ENCODE assay signal across 17 mouse cellular contexts in the genomic region with DNA sequence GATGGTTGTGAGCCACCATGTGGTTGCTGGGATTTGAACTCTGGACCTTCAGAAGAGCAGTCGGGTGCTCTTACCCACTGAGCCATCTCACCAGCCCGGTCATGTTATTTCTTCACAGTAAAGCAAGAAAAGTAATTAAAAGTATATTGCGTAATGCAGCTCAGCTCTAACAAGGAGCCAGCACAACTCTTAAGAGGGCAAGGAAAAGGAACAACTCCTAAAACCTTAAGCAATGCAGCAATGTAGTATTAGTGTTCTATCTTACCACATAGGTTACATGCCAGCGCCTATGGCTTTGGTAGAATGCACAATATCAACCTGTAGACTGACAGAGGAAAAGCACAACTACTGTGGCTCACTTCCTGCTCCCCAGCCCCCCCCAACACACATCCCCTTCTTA. TPM values are rescaled to one million over a fixed set of nuclear protein-coding genes. Genes with fewer than 3 reads are reported as not detected.
DNase-seq lines count a peak whose midpoint lies in the region; ATAC-seq and TF ChIP-seq lines count a peak whose summit lies in the region.
"Had no signal": no experiment of that assay in that cellular context is flagged by ENCODE, and none has a peak within 500 bp of the region (broad histone marks: within the 10 kb centered on the region; RNA-seq: fewer than 3 reads in every experiment).

No protein-coding gene starts in this region.

- no peak overlapping the region for H3K9ac ChIP-seq in heart, adult 2 months (ENCODE audit: low read depth, low read length)
- no peak overlapping the region for H3K9ac ChIP-seq in heart, embryonic 12.5 days
- no peak overlapping the region for H3K9ac ChIP-seq in kidney, embryonic 16.5 days (replicated peaks; ENCODE audit: low read length)
- H3K9ac ChIP-seq: lung, embryonic 15.5 days; midbrain, embryonic 13.5 days; neural tube, embryonic 13.5 days had no signal

- H3K27ac ChIP-seq in heart, adult 2 months = no peak overlapping the region
- no peak overlapping the region for H3K27ac ChIP-seq in heart, embryonic 12.5 days (ENCODE audit: poor library complexity, severe bottlenecking)
- no peak overlapping the region for H3K27ac ChIP-seq in kidney, embryonic 16.5 days (ENCODE audit: low read length)
- H3K27ac ChIP-seq in thymus, adult 2 months (ENCODE audit: control insufficient read depth, insufficient read depth, low read length) = no peak overlapping the region
- H3K27ac ChIP-seq: lung, embryonic 15.5 days; midbrain, embryonic 13.5 days; neural tube, embryonic 13.5 days had no signal

- DNase-seq in heart, adult 2 months = no peak
- no peak for DNase-seq in kidney, postnatal 25 days
- peak; percentile 16 for DNase-seq in thymus, postnatal 4 days
- no peak for DNase-seq in thymus, adult 2 months
- DNase-seq in left cerebral cortex, adult 8-10 months (ENCODE audit: low spot score in 2 of 2) = no peak
- DNase-seq in embryo, embryonic 11 days = no peak
- DNase-seq: B cell, adult 2 months; cerebellum, adult 18-20 months; gastrocnemius, postnatal 25 days; spleen, adult 18-20 months had no signal

- no peak overlapping the region for H3K4me3 ChIP-seq in heart, adult 2 months
- H3K4me3 ChIP-seq in heart, embryonic 12.5 days = no peak overlapping the region
- H3K4me3 ChIP-seq in kidney, embryonic 16.5 days (ENCODE audit: low read length) = no peak overlapping the region
- H3K4me3 ChIP-seq in thymus, adult 2 months (ENCODE audit: control insufficient read depth, insufficient read depth, low read length) = no peak overlapping the region
- H3K4me3 ChIP-seq: erythroblast, embryonic 14.5 days; lung, embryonic 15.5 days; midbrain, embryonic 13.5 days; neural tube, embryonic 13.5 days had no signal

- TF ChIP-seq CTCF in heart, adult 2 months (IDR thresholded peaks at IDR 0.05) = peak; percentile 30; the same call in 1 of the 2 replicates
- no peak for TF ChIP-seq CTCF in thymus, adult 2 months (IDR thresholded peaks at IDR 0.05; ENCODE audit: borderline replicate concordance, control insufficient read depth, extremely low read depth, insufficient read depth, low read length, poor library complexity)

- TF ChIP-seq EP300 in heart, adult 2 months (IDR thresholded peaks at IDR 0.05; ENCODE audit: insufficient read depth, low read depth, low read length) = no peak

- TF ChIP-seq POLR2A in heart, adult 2 months (IDR thresholded peaks at IDR 0.05; ENCODE audit: insufficient read depth, low read depth, low read length) = no peak
- no peak for TF ChIP-seq POLR2A in thymus, adult 2 months (IDR thresholded peaks at IDR 0.05; ENCODE audit: control insufficient read depth, extremely low read depth, insufficient read depth, low read length, poor library complexity)

- H3K36me3 ChIP-seq in heart, adult 2 months (ENCODE audit: control insufficient read depth, insufficient read depth, low read length) = peaks cover 17% of the 10 kb centered on the region
- H3K36me3 ChIP-seq in heart, embryonic 12.5 days = peaks cover 23% of the 10 kb centered on the region
- peaks cover 20% of the 10 kb centered on the region for H3K36me3 ChIP-seq in kidney, embryonic 16.5 days (ENCODE audit: insufficient read depth, low read length)
- no peaks in the 10 kb centered on the region for H3K36me3 ChIP-seq in thymus, adult 2 months (ENCODE audit: control insufficient read depth, insufficient read depth, low read length)

- peaks cover 9% of the 10 kb centered on the region for H3K4me1 ChIP-seq in heart, adult 2 months (ENCODE audit: control insufficient read depth, insufficient read depth, low read length)
- H3K4me1 ChIP-seq in heart, embryonic 12.5 days (replicated peaks) = peaks cover 24% of the 10 kb centered on the region
- H3K4me1 ChIP-seq in kidney, embryonic 16.5 days (ENCODE audit: insufficient read depth, low read length) = peaks cover 24% of the 10 kb centered on the region
- H3K4me1 ChIP-seq in thymus, adult 2 months (replicated peaks; ENCODE audit: control insufficient read depth, insufficient read depth, low read length) = peaks cover 13% of the 10 kb centered on the region

- H3K79me2 ChIP-seq in heart, adult 2 months (replicated peaks; ENCODE audit: control insufficient read depth, insufficient read depth, low read length) = no peaks in the 10 kb centered on the region

- H3K9me3 ChIP-seq in heart, embryonic 12.5 days (replicated peaks) = 0 out of 2 replicates have a peak, but pooled peaks cover 4% of the 10 kb centered on the region
- peaks cover 8% of the 10 kb centered on the region; the same call in 1 of the 2 replicates for H3K9me3 ChIP-seq in kidney, embryonic 16.5 days (ENCODE audit: low read length)
- H3K9me3 ChIP-seq: lung, embryonic 15.5 days; midbrain, embryonic 13.5 days; neural tube, embryonic 13.5 days had no signal

- intact Hi-C loops in heart, adult 2 months (cut with DNase I) = no loop called here

- ATAC-seq in heart, embryonic 12.5 days (ENCODE audit: insufficient number of reproducible peaks, low FRiP score) = no peak
- no peak for ATAC-seq in kidney, embryonic 16.5 days (ENCODE audit: low FRiP score, low TSS enrichment)
- ATAC-seq: inflammation-experienced regulatory T-cells, adult 6 months; midbrain, embryonic 13.5 days had no signal

- 96% methylated on average over 4 of the region's 4 CpGs for WGBS in heart, adult 2 months
- 94% methylated on average over 4 of the region's 4 CpGs for WGBS in heart, embryonic 12.5 days
- 90% methylated on average over 4 of the region's 4 CpGs for WGBS in kidney, embryonic 16.5 days
- WGBS in thymus, adult 2 months = 97% methylated on average over 4 of the region's 4 CpGs

- H3K4me2 ChIP-seq in heart, embryonic 12.5 days = no peak overlapping the region
- H3K4me2 ChIP-seq in kidney, embryonic 16.5 days (replicated peaks; ENCODE audit: low read depth, low read length) = peak overlapping the region; percentile 11; the same call in 1 of the 2 replicates

- H3K27me3 ChIP-seq in heart, adult 2 months (ENCODE audit: control insufficient read depth, insufficient read depth, low read length) = no peaks in the 10 kb centered on the region
- H3K27me3 ChIP-seq in heart, embryonic 12.5 days (replicated peaks) = no peaks in the 10 kb centered on the region
- H3K27me3 ChIP-seq in kidney, embryonic 16.5 days (ENCODE audit: insufficient read depth, low read length) = no peaks in the 10 kb centered on the region
- no peaks in the 10 kb centered on the region for H3K27me3 ChIP-seq in thymus, adult 2 months (ENCODE audit: control insufficient read depth, insufficient read depth, low read length)
- H3K27me3 ChIP-seq: lung, embryonic 15.5 days; midbrain, embryonic 13.5 days had no signal

RNA-seq across cellular contexts. Expression of a gene that starts 2.9 kb away (rescaled TPM):
- total RNA-seq in heart, adult 2 months (2021) = 1 to 10 TPM; 8.6 to 9.1 TPM
- polyA plus RNA-seq in heart, adult 2 months (2012; rRNA removed) = 4.6 and 11.1 TPM in 2 replicates
- 13.5 and 13.7 TPM in 2 replicates for polyA plus RNA-seq in heart, embryonic 12.5 days (2016; fragmentation: Nextera tagmentation; extraction: Ambion mirVana)
- 23.9 and 26.2 TPM in 2 replicates for polyA plus RNA-seq in kidney, embryonic 16.5 days (2015; fragmentation: Nextera tagmentation; extraction: Ambion mirVana)
- 6.9 and 7.0 TPM in 2 replicates for polyA plus RNA-seq in thymus, adult 2 months (2012; rRNA removed)
- total RNA-seq in left cerebral cortex, adult 8-10 months (2022) = 10 to 100 TPM; 17.6 to 19.9 (median 18.6) TPM

RNA-seq across cellular contexts. Expression of a gene that starts 3.1 kb away (rescaled TPM):
- 10 to 100 TPM; 10.8 to 11.5 TPM for total RNA-seq in heart, adult 2 months (2021)
- 6.2 and 9.9 TPM in 2 replicates for polyA plus RNA-seq in heart, adult 2 months (2012; rRNA removed)
- polyA plus RNA-seq in heart, embryonic 12.5 days (2016; fragmentation: Nextera tagmentation; extraction: Ambion mirVana) = 15.1 and 17.4 TPM in 2 replicates
- polyA plus RNA-seq in kidney, embryonic 16.5 days (2015; fragmentation: Nextera tagmentation; extraction: Ambion mirVana) = 26.3 and 28.4 TPM in 2 replicates
- 13.3 and 14.9 TPM in 2 replicates for polyA plus RNA-seq in thymus, adult 2 months (2012; rRNA removed)
- 1 to 10 TPM; 7.1 to 9.8 (median 7.4) TPM for total RNA-seq in left cerebral cortex, adult 8-10 months (2022)

RNA-seq across cellular contexts. Expression of a gene that starts 27.8 kb away (rescaled TPM):
- not detected for total RNA-seq in heart, adult 2 months (2021)
- 0.04 TPM in 1 of 2 replicates, not detected in the other for polyA plus RNA-seq in heart, adult 2 months (2012; rRNA removed)
- not detected in 2 replicates for polyA plus RNA-seq in heart, embryonic 12.5 days (2016; fragmentation: Nextera tagmentation; extraction: Ambion mirVana)
- polyA plus RNA-seq in kidney, embryonic 16.5 days (2015; fragmentation: Nextera tagmentation; extraction: Ambion mirVana) = 0.28 and 0.30 TPM in 2 replicates
- 0.34 and 0.38 TPM in 2 replicates for polyA plus RNA-seq in thymus, adult 2 months (2012; rRNA removed)
- under 1 TPM in 2 of 4 experiments, not detected in 2; 0.30 to 0.35 TPM for total RNA-seq in left cerebral cortex, adult 8-10 months (2022)
- total RNA-seq: gastrocnemius, postnatal 25 days had no signal
- polyA plus RNA-seq: erythroblast, embryonic 14.5 days; inflammation-experienced regulatory T-cells, adult 6 months; midbrain, embryonic 13.5 days had no signal

RNA-seq across cellular contexts. Expression of a gene that starts 33.1 kb away (rescaled TPM):
- 10 to 100 TPM; 13.7 to 14.3 TPM for total RNA-seq in heart, adult 2 months (2021)
- 18.5 and 22.8 TPM in 2 replicates for polyA plus RNA-seq in heart, adult 2 months (2012; rRNA removed)
- polyA plus RNA-seq in heart, embryonic 12.5 days (2016; fragmentation: Nextera tagmentation; extraction: Ambion mirVana) = 45.2 and 46.4 TPM in 2 replicates
- 56.9 and 69.4 TPM in 2 replicates for polyA plus RNA-seq in kidney, embryonic 16.5 days (2015; fragmentation: Nextera tagmentation; extraction: Ambion mirVana)
- 113 and 114 TPM in 2 replicates for polyA plus RNA-seq in thymus, adult 2 months (2012; rRNA removed)
- 10 to 100 TPM; 34.4 to 39.3 (median 34.7) TPM for total RNA-seq in left cerebral cortex, adult 8-10 months (2022)

RNA-seq across cellular contexts. Expression of a gene that starts 33.6 kb away (rescaled TPM):
- 1 to 10 TPM; 5.2 to 6.4 TPM for total RNA-seq in heart, adult 2 months (2021)
- polyA plus RNA-seq in heart, adult 2 months (2012; rRNA removed) = 2.0 and 2.3 TPM in 2 replicates
- polyA plus RNA-seq in heart, embryonic 12.5 days (2016; fragmentation: Nextera tagmentation; extraction: Ambion mirVana) = 6.8 and 7.9 TPM in 2 replicates
- polyA plus RNA-seq in kidney, embryonic 16.5 days (2015; fragmentation: Nextera tagmentation; extraction: Ambion mirVana) = 12.1 and 15.6 TPM in 2 replicates
- polyA plus RNA-seq in thymus, adult 2 months (2012; rRNA removed) = 7.5 and 8.7 TPM in 2 replicates
- total RNA-seq in left cerebral cortex, adult 8-10 months (2022) = 1 to 10 TPM; 4.9 to 6.5 (median 6.0) TPM
